Mouse (Mus musculus) erythroblast, embryonic 14.5 days (primary cell): ENCODE data around the gene Hsd17b1.

Source experiments
- GATA1 ChIP-seq: IDR thresholded peaks from 2 replicates; pipeline ENCODE4 v1.6.1; 2012; ENCODE audit warnings: low read length, inconsistent platforms, mixed read lengths
- TAL1 ChIP-seq: IDR thresholded peaks from 3 replicates; pipeline ENCODE4 v1.6.1; 2012; ENCODE audit warnings: low read length, inconsistent platforms, mixed read lengths

DNA sequence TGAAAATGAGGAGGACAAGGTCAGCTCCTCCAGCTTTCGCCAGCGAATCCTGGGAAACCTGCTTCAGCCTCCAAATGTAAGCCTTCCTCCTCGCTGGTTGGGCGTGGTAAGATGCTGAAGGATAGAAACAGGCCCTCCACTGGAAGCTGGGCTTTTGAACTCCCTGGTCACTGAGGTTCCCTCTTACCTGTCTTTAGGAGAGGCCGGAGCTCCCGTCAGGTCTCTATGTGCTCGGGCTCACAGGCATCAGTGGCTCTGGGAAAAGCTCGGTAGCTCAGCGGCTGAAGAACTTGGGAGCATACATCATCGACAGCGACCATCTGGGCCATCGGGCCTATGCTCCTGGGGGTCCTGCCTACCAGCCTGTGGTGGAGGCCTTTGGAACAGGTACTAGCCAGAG, 6.6 kb downstream of the Hsd17b1 start:
- TF ChIP-seq TAL1 (no peak), GATA1 (no peak)
